Mouse (Mus musculus) right cerebral cortex, postnatal 25 days (tissue): ENCODE measurements around the gene Htra1.

ENCODE experiments used
- DNase-seq: peaks from one replicate; pipeline ENCODE4 v3.0.0; 2022

Gene Htra1

GRCm38 (mm10) chr7:131027557-131027956 lies 91.6 kb downstream of the Htra1 start:
- no peak for DNase-seq

DNA sequence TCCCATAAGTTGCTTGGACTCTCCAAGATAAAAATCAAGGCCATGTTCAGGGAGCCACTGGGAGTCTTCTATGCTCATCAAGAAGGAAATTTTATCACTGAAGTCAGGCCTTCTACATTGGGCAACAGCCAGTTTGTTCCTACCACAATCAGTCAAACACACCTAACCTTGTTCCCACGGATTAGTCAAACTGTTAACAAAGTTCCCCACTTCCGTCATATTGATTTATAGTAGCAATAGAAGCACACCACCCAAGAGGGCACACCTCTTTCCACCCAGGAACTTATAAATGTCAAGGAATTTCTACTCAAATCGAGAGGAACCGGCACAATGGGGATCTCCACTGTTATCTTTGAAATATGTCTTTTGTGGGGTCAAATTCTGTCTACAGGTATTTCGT lies 95.8 kb downstream of the Htra1 start, which contains the start of gene Dmbt1:
Dmbt1 (plus strand) TSS at position 299 of the 400 bp plus-strand sequence.
- DNase-seq: no peak
